In the genomic region with DNA sequence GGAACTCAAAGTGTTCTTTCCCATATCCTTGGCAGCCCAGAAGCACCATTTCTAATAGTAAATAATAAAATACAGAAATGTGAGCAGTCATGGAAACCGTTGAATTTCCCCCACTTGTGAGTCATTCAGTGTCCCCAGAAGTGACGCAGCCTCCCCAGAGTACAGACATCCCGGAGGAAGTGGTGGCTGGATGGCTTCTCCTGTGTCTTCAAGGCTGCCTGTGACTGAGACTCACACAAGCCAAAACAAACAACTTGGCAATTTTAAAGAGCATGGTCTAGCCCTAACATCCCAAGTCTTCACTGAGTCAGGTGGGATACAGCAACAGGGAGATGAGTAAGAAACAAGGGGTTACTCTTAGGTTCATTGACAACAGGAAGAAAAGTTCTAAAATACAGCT, we compare ENCODE assay signal across 11 mouse cellular contexts.
"Had no signal": no experiment of that assay in that cellular context is flagged by ENCODE, and none has a peak within 500 bp of the region (broad histone marks: within the 10 kb centered on the region; RNA-seq: fewer than 3 reads in every experiment).

No protein-coding gene starts in this region.

- H3K4me2 ChIP-seq: limb, embryonic 15.5 days; liver, embryonic 12.5 days; lung, embryonic 14.5 days; midbrain, embryonic 12.5 days had no signal

- H3K9me3 ChIP-seq: limb, embryonic 15.5 days; liver, embryonic 12.5 days; midbrain, embryonic 12.5 days had no signal

- H3K4me1 ChIP-seq: limb, embryonic 15.5 days had no signal

- ATAC-seq: liver, embryonic 12.5 days; midbrain, embryonic 16.5 days had no signal

- DNase-seq: kidney, postnatal 25 days; layer of hippocampus, adult 9-11 months; layer of hippocampus, postnatal 36 days; lung, embryonic 14.5 days; lung, postnatal 10 days; lung, postnatal 4 days; thymus, adult 18-20 months had no signal

- H3K27ac ChIP-seq: limb, embryonic 15.5 days; liver, embryonic 12.5 days; midbrain, embryonic 12.5 days had no signal

- H3K4me3 ChIP-seq: limb, embryonic 15.5 days; liver, embryonic 12.5 days; midbrain, embryonic 12.5 days had no signal

- H3K9ac ChIP-seq: limb, embryonic 15.5 days; liver, embryonic 12.5 days; lung, embryonic 14.5 days; midbrain, embryonic 12.5 days had no signal

- H3K36me3 ChIP-seq: limb, embryonic 15.5 days; liver, embryonic 12.5 days; midbrain, embryonic 12.5 days had no signal

- H3K27me3 ChIP-seq: limb, embryonic 15.5 days; liver, embryonic 12.5 days had no signal
